Mouse (Mus musculus): ENCODE measurements around the gene Lbh.
A peak's percentile ranks its signal among the peaks of the same experiment; 100 is the strongest.

The Lbh gene

DNA sequence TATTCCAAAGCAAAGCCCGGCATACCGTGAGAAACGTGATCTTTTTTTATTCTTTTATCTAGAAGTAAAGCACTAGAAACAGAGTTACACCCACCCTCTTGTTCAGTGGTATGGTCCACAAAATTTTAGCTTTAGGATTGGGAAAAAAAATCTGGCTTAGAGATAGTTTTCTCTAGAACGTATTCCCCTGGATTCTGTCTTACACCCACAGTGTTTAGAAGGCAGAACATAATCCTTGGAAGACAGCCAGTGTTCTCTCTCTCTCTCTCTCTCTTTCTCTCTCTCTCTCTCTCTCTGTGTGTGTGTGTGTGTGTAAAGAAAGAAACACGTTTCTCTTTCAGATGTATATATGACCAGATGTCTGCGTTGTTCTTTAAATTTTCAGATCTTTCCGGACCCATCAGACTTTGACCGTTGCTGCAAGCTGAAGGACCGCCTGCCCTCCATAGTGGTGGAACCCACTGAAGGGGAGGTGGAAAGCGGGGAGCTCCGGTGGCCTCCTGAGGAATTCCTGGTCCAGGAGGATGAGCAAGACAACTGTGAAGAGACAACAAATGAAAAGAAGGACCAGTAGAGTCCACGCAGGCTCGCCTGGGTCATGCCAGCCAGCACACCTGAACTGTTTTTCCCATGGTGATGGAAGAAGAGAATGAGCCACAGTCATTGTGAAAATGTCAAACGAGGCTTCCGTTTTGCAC is 20.9 kb downstream of the Lbh start:
- no peak for DNase-seq (ENCODE audit: low spot score)

DNA sequence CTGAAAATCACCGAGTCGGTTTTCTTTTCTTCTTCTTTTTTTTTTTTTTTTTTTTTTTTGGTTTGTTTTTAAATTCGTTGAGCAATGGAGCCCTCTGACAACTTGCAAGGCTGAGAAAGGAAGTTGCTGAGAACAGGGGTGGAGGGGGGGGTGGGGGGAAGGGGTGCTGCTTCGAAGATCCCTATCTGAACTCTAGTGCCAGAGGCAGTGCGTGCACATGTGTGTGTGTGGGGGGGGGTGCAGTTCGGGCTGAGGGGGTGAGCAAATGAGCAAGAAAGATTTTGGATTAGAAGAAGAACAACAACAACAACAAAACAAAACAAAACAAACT is 21.4 kb downstream of the Lbh start:
- DNase-seq (ENCODE audit: low spot score) = no peak

DNA sequence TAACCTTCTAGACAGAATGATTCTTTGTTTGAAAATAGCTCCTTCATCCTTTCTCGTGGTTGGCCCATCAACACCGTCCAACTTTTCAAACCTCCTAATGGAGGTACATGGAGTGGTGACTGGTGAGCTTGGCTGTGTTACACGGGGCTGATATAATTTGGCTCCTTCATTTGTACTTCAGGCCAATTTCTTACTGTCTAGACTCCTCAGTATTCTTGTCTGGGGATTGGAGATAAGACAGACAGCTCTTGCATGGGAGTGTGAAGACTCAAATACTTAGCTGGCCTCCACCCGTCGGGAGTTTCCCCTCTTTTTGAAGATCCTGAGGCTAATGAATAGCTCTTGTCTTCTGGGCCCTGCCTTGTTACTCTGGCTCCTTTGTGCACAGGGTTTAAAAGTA is 26.3 kb downstream of the Lbh start:
- DNase-seq (ENCODE audit: low spot score) = no peak

DNA sequence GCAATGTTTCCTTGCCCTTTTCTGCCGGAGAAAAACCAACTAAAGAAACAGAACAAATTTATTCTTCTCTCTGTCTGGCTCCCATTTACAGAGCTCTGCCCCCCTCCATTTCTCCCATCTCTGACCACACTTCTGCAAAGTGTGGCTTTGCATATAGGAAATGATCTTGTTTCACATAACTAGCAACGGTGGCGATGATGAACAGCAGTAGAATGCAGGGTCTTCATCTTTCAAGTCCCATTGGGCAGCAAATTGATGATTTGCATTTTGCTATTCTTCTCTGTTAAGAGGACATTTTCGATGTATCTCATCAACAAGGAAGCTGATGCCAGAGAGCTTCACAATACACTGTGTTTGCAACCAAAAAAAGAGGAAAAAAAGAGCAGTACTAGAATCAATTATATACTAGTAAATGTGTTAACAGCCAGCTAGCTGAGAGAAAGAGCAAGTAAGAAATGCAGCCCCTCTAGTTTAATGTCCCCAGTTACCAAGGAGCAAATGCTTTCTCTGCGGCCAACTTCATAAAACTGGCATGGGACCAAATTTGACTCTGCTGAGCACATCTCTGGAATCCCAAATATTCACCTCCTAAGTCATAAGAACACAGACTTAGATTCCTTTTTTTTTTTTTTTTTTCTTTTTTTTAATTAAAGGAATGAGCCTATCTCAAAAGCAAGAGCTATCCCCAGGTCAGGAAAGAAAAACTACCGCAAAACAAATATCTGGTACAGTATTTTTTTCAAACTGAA is 29.2 kb downstream of the Lbh start:
- DNase-seq (ENCODE audit: low spot score) = peak; percentile 37

DNA sequence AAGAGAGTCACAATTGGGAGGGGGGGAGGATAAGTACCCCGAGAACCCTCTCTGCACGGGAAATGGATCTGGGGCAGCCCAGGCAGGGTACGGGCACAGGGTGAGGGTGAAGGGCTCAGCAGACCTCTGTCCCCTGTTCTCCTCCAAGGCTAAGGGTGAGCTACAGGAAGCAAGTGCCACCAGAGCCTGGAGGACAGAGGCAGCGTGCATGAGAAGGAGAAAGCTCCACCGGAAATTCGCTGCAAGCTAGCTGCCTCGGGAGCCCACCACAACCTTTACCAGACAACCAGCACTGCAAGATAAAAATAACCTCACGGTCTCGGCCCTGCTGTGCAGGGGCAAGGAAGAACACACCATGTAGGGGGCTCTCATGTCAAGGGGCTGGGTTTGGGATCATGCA is 30.0 kb downstream of the Lbh start:
- DNase-seq (ENCODE audit: low spot score) = no peak

DNA sequence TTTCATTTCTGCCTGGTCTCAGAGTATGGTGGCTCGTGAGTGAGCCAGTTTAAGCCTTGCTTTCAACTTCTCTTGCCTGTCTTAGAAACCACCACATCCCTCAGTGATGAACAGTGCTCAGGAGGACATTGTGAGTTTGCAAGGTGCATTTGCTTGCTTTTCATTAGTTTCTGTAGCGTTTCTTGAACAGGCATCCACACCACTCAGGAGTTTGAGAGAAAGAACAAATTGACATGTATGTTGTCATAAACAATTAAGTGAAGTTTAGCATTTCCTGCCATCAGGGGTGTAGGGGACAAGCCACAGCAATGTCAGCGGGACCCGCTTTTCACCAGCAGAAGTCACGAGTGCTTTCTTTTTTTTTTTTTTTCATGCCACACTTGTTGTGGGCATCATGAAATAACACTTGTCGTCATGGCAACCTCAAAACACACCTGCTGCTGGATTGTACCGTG is 31.2 kb downstream of the Lbh start:
- peak; percentile 40 for DNase-seq (ENCODE audit: low spot score)

DNA sequence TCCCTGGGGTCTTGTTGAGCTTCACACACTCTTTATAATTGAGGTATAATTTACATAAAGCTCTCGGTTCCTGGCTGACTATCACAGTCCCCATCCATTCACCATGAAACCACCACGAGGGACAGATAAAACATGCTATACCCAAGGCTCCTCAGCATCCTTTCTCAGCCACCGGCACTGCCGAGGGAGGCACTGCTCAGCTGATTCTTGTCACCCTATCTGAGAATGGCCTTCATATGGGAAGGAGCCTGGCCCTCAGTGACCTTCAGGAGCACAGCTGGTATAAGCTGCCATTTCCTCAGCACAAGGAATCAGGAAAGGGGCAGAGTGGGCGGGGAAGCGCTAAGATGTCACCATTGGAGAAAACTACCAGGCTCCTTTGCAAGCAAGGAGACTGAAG is 33.2 kb downstream of the Lbh start:
- DNase-seq (ENCODE audit: low spot score) = no peak

DNA sequence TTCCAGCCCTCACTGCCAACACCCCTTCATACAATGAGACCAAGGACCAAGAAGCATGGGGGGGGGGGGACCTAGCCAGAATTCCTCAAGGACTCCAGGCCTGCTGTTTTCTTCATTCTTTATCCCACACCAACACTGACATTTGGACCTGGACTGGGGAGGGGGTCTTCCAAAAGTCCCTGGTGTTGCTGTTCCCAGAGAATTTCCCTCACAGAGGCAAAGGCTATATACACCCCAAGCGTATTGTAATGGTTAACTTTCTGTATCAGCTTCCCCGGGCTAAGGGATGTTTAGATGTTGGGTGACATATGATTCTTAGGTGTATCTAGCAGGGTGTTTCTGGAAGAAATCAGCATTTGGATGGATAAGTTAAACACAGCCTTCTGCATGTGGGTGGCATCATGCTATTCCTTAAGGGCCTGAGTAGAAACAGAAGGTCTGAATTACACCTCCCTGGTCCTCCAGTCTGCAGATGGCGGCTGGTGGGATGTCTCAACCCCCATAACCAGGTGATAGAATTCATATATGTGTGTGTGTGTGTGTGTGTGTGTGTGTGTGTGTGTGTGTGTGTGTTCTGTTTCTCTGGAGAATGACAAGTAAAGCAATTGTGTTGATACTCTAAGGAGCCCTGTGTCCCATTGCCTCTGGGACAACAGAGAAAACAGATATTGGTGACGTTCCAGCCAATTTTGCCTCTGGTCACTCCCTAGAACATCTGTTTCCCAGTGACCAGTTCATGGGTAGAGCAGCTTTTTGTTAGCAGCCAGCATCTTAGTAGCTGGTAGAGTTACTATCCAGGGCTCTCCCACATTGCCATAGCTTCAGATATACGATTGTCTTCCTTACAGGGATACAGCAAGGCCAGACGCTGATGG is 35.9 kb downstream of the Lbh start:
- DNase-seq (ENCODE audit: low spot score) = no peak

DNA sequence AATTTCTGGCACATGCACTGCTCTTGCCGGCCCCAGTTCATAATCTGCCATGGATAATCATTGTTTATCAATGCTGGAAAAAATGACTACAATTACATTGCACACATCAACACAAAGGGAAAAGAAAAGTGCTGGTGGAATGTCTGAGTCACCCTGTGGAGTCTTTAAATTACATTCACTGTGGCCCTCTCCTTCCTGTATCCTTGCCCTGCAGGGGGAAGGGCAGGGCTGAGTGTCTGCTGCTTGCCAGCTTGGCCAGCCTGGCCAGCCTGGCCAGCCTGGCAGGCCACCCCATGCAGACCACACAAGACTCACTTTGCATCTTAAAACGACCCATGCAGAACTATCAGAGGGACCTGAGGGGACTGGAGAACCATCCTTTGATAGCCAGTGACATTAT is 37.4 kb downstream of the Lbh start:
- no peak for DNase-seq (ENCODE audit: low spot score)

DNA sequence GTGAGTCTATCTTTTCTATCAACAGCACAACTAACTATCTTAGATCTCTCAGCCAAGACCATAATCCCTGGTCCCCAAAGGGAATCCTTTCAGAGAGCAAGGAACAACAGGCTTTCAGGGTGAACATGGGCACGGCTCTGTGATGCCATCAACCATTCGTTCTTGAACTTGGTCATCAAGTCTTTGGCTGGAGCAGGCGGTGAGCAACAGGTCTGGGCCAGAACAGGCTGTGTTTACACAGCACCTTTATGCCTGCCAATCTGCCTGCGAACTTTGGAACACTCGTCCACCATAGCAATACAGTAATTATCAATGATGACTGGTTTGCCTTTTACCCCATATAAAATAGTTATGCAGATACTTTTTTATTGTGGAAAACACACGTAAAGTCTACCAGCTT is 38.9 kb downstream of the Lbh start:
- no peak for DNase-seq (ENCODE audit: low spot score)

DNA sequence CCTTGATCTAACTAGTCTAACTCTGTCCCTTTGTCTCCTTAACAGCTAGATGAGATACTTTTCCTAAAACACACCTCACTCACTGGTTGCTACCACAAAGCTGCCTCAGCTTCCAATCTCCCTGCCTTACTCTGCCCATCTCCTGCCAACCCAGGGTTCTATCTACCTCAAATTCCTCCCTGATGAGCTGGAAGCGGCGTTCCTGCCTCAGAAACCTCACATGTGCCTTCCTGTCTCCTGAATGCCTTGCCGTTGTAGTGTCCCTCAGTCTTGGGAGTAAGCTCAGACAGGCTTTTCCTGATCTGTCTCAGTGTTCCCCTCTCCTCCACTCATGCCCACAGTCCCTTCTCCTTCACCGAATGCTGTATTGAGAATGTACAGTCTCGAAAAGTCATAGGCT is 40.8 kb downstream of the Lbh start:
- no peak for DNase-seq (ENCODE audit: low spot score)

DNA sequence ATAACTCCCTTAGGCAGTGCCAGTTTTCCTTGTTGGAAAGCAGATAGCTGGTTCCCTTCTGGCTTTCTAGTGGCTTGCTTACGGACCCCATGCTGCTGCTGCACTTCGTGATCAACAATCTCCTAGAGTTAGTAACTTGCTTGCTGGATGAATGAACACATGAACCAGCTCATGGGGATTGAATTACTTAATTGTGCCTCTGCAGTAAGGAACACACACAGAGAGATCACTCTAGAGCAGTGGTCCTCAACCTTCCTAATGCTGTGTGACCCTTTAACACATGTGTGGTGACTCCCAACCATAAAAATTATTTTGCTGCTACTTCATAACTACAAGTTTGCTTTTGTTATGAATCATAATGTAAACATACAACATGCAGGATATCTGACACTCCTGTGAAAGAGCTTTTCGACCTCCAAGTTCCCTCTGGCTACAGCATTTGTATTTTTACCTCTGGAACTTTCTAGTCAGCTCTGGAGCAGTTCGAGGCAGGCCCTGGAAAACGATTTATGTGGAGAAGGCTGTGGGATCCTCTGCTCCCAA is 41.5 kb downstream of the Lbh start:
- no peak for DNase-seq (ENCODE audit: low spot score)

DNA sequence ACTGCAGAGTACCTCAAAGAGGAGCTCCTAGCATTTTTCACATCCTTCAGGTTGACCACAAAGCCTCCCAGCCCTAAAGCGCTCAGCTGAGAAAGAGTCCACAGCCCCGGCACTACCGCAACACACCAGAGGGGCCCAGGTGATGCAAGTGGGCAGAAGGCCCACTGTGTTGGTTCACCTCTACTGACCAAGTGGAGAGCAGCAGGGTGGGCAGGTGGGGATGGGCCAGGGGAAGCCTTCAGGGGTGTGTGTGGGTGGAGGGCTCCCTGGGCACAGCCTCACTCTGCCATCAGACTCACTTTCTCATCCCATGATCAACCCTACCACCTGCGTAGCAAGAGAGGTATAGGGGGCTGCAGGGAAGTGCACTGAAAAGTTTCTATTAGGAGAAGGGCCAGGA is 42.1 kb downstream of the Lbh start:
- no peak for DNase-seq (ENCODE audit: low spot score)

DNA sequence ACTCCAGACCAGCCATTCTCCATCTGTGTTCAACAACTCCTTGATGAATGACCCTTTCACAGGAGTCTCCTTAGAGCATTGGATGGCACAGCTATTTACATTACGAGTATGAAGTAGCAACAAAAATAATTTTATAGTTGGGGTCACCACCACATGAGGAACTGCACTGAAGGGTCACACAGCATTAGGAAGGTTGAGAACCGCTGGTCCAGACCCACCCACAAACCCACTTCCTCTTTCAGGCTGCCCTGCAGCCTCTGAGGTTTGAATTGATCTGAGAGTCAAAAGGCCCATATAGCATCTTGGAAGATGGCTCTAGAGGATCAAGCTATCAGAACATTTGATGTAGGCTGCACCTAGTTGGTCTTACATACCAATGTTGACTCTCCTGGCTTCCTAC is 42.8 kb downstream of the Lbh start:
- DNase-seq (ENCODE audit: low spot score) = peak; percentile 30

DNA sequence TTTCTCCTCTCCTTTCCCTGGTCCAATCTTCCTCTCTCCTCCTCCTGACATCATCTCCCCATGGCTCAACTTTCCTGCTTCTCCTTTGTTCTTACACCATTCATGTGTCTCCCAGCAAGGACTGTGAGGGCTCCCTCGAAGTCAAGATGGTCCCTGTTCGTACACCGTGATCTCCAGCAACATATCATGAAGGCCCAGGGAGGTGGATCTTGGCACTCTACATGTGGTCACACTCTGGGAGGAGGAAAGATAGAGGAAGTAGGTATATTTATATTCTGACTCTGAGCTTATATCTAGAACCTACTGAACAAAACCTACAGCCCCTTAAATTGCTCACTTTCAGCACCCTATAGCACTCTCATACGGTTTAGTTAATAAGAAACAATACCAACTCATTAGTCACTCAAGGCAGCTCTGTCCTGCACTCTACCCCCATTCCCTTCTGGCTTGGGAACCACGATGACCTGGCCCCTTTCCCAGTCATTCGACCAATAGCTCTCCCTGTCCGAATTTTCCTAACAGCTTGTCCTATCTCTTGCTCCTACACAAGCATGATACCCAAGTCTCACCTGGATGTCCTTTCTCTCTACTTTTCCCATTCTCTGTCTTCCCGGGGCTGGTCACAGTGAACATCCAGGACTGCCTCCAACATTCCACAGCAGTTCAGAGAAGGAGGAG is 44.0 kb downstream of the Lbh start:
- DNase-seq (ENCODE audit: low spot score) = no peak

DNA sequence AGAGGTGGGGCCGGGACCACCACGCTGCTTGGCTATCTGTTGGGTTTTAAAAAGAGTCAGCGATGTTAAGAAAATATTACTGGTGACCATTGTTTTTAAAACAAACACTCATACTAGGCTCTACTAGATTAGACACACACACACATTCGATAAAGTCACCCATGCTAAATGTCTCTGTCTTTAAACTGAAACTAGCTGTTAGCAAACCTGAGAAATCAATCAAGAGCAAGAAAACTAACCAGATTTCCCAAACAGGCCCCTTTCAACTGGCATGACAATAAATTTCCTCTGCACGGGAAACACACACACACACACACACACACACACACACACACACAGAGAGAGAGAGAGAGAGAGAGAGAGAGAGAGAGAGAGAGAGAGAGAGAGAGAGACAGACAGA is 47.6 kb downstream of the Lbh start:
- no peak for DNase-seq (ENCODE audit: low spot score)

DNA sequence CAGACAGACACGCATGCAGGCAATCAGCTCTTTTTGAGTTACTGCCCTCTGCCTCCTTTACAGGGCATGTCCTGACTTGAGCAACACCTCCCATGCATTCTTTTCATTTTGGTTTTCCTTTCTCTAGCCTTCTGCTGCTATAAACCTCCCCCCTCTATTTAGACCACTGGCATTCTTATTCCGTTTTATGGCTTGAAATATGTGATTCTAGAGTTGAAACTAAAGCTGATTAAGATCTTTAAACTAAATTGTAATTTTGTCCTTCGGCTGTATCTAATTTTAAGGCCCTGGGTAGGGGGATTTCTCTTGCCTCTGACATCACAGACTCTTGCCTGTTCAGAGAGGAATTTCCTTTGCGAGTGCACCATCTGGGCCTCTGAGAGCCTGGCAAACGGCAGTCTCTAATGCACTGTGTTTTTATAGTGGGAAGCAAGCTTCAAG is 48.0 kb downstream of the Lbh start:
- DNase-seq (ENCODE audit: low spot score) = no peak

DNA sequence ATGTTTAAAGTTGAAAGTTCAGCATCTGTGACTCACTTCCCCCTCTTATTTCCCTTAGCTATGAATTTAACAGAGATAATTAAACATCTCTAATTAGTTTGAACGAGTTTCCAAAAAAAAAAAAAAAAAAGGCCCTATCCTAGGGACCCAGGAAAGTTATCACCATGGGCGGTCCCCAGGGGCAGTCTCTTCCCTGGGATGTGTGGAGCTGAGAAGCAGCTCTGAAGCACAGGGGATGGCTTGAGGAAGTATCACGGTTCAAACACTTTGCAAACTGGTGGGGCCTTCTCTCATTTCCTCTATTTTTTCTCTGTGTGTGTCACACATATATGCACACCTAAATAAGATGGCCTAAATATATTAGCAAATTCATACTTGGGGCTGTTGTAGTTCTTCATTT is 48.8 kb downstream of the Lbh start:
- DNase-seq (ENCODE audit: low spot score) = peak; percentile 40

DNA sequence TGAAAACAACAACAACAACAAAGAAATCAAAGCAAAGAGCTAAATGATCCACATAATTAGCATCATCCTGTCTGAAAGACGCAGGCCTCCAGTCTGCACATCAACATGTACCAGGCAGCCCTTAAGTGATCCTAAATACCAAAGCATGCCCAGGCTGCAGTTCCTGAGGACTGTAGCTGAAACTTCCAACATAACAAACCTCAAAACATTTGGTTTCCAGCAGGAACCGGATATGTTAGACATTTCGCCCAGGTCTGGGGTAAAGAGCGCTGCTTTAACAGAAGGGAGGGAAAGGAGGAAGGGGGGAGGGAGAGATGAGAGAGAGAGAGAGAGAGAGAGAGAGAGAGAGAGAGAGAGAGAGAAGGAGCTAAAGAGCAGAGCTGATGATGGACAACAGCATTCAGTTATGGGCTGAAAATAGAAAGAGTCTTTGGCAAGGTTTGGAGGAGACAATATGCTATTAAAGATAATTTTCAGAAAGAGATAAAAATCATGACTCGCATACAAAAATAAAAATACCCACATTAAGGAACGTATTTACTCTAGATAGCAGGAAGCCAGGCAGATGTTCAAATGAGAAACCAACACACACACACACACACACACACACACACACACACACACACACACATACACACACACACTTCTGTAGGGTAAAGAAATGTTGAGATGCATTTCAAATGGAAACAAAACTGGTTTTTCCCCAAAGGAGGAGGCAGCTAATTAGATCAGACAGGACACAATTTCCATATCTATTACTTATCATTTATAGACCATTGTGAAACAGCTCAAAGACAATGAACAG is 49.5 kb downstream of the Lbh start:
- no peak for DNase-seq (ENCODE audit: low spot score)

DNA sequence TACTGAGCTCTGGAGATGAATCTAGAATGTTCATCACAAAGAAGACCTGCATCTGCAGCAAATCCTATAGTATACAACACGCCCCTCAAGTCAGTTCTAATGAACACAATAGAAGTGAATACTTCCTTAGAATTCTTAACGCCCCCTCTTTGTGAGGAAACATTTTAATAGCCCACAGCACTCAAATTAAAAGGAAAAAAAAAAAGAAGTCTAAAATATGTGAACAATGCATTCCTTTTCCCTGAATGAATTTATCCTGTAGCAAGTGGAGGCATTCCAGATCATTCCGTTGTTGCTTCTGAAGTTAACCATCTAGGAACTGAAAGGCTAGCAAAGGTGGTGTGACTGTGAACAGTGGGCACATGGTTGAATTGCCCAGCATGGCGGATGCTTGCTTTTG is 50.6 kb downstream of the Lbh start:
- no peak for DNase-seq (ENCODE audit: low spot score)

DNA sequence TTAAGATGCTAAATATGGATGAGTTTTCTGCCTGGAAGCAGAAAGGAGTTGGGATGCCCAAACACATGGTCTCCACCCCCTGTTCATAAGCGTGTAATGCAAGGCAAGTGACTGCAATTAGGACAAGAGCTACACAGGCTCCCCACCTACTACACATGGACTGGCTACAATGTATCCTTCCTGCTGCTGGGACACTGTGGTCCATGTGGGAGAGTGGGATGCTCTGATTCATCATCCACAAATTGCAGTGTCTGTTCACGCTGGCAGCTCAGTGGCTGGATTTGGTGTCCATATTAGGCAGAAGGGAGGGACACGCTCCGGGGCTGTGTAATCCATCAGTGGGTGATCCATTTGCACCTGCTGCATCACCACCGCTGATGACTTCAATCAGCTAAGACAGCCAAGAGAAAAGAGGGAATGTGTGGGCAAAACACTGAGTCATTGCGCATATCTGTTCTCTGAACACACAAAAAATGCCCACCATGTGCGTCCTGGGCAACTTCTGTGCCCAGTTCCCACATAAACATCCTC is 52.6 kb downstream of the Lbh start:
- no peak for DNase-seq (ENCODE audit: low spot score)
